Mouse (Mus musculus): Measurements from ENCODE around the gene Ldb3.

Gene Ldb3

DNA sequence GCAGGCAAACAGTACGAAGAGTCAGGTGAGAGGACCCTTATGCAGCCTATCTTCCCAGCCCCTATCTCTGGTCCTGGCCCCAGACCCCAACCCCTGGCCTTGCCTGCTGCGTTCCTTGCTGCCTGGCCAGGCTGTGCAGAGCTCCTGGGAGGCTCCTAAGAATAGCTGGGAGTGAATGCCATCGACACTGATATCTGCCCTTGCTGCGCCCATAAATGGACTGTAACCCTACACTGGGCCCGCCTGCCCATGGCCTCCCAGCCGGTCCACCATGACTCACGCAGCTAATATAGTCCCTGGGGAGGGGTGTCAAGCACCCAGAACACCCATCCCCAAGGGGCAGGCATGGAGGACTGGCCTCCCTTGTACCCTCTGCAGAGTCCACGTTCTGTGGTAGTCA, at the start of gene Ldb3:
Gene Ldb3 (minus strand): TSS at position 185 of the 400 bp plus-strand sequence.
- no peak for DNase-seq (ENCODE audit: low spot score in 2 of 2)

DNA sequence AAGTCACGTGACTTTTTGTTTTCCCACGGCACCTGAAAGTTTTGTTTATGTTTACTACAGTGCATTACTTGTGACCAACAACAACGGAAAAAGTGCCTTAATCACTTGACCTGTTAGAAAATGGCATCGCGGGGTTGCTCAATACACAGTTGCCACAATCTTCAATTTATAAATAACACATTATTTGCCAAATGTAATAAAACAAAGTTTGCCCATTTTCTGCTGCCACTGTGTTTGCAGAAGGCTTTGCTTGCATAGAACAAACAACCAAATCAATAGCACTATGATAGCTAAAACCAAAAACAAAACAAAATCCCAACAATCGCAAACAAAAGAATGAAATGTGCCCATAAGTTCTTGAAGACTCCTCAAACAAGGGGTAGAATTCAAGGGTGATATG, 47.2 kb upstream of the Ldb3 start:
- DNase-seq (ENCODE audit: low spot score in 2 of 2), result no peak

DNA sequence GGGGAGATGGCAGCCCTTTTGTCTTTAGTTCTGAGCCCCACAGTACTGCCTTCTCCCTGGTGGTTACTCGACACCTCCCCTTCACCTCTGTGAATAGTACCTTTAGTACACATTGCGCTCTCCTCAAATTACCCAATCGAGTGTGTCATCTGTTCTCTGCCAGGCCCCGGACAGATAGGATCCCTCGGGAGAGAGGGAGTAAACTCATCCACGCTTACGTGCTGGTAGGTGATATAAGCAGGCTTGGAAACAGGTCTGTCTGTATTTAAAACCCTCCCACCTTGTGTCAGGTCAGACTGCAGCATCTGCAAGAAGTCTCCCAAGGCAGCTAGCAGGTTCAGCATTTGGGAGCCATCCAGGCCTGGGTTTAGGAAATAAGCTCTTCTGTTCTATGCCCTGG, 46.7 kb upstream of the Ldb3 start:
- no peak for DNase-seq (ENCODE audit: low spot score in 2 of 2)

DNA sequence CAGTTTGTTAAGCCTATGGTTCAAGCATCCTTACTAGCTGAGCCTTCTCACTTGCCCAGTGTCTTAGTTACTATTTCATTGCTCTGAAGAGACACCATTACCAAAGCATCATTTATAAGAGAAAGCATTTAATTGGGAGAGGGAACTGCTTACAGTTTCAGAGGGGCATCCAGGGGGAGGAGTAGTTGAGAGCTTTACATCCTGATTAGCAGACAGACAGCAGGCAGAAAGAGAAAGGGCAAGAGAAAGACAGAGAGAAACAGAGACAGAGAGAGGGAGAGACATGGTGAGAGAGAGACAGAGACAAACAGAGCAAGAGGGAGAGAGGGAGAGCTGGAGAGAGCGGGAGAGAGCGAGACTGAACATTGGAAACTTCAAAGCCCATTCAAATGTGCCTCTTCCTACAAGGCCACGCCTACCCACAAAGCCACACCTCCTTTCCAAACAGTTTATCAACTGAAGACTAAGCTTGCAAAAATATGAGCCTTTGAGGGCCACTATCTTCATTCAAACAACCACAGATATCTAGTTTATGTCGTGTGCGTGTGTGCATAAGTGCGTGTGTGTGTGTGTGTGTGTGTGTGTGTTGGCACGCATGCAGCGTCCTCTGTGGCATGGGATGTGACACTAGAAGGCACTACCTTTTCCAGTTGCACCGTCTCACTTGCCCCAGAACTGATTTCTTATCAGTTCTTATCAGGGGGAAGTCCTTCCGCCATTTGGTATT, 44.4 kb upstream of the Ldb3 start:
- DNase-seq (ENCODE audit: low spot score in 2 of 2), result no peak

DNA sequence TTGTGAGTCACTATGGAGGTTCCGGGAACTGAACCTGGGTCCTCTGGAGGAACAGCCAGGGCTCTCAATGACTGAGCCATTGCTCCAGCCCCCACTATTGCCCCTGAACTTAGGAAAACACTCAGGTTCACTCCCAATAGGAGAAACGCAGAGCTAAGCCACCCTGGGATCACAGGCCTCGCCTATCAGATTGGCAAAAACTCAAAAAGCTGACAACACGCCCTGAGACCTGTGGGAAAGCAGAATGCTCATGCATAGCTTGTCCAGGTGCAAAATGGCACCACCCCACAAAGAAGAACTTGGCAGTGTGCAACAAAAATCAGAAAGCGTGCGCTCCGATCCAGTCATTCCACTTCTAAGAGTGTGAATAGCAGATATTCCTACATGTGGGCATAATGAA, 38.3 kb upstream of the Ldb3 start:
- DNase-seq (ENCODE audit: low spot score in 2 of 2), result no peak

DNA sequence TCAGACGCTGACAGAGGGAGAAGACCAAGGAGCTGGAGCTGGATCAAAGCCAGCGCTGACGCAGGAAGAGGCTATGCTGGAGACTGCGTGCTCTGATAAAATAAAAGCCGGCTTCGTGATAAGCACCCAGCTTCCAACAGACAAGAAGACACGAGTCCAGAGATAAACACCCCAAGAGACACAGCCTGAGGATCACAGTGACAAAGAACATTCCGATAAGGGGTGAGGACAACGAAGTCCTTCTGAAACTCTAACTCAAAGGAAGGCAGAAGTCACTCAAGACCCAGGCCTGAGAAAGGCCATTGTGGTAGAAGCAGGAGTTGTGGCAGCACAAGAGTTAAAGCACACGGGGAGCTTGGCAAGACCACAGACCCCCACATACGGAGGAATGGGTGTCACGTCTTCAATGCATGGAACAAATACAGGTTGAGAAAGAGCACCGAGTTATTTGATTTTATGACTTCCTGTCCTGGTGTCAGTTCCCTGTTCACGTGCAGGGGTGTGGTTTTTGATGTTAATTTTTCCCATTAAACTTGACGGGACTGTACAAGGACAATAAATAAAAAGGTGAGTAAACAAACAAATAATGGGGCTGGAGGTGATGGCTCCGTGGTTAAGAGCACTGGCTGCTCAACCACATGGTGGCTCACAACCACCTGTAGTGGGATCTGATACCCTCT, 35.2 kb upstream of the Ldb3 start:
- no peak for DNase-seq (ENCODE audit: low spot score in 2 of 2)

DNA sequence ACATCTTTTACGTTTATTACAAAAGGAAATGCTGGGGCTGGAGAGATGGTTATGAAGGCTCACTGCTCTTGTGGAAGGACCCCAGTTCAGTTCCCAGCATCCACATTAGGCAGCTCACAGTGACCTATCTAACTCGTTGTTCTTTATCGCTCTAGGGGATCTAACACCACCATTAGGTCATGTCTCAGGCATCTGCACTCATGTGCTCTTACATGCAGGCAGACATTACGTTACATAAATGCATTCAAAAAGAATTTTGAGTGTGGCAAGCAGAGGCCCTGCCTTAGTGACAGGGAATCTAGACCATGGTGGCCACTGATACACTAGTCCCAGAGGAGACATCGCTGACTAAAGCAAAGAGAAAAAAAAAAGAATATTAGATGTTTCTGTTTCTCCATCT, 34.6 kb upstream of the Ldb3 start:
- no peak for DNase-seq (ENCODE audit: low spot score in 2 of 2)

DNA sequence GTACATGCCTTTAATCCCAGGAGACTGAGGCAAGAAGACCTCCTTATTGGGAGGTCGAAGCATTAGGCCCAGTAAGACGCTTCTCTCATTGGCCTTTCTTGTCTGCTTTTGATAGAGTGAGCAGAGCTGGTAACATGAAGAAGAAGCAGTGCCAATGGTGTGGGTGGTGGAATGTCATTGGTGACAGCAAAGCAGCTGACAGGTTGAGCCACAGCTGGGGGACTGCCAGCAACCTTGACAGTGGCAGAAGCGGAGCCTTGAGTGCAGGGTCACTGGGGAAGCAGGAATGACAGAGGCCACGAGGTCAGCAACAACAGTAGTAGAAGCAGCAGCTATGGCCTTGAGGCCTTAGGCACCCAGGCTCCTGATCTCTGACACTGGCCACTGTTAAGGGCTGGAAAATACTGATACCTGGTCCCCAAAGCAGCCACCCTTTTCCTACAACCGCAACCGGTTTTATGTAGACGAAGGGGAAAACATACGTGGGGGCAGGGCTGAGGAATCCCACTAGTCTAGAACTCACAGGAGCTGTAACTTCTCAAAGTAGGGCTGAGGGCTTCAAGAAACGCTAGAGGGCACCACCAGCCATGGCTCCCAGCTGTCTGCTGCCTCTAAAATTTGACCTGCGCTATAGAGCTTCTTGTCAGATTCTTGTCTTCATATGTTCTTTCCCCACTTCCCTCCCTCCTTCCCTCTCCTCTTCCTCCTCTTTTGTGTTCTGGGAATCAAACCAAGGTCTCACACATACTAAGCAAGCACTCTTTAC, 32.3 kb upstream of the Ldb3 start:
- no peak for DNase-seq (ENCODE audit: low spot score in 2 of 2)

DNA sequence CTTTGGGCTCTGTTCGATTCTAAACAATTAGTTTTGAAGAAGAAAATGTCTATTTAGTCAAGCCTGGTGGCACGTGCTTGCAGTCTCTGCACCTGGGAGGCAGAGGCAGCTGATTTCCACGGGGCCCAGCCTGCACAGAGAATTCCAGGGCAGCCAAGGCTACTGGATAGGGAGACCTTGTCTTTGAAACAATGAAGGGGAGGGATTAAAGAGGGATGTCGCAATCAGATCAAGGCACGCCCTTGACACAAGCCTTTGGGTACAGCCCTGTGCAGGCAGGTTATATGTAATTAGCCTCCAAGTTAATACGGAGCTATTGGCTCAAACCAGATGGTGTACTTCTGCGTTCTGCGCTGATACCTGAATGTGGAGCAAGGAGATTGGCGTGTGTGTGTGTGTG, 30.3 kb upstream of the Ldb3 start:
- DNase-seq (ENCODE audit: low spot score in 2 of 2), result no peak

DNA sequence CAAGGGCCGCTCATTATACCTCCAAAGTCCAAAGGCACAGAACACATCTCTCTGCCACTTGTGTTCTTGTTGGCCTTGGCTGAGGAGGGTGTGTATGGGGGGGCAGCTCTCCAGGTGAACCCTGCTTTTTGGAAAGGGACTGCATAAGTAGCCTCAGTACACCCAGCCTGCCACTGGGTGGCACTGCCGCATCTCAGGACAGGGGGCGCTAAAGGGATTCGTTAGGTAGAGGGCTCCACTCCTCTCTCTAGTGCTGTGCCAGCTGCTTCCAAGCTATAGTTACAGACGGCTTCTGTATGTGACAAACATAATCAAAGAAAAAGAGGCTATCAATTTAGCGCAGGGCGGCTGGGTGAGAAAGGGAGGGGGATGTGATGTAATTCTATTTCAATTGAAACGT, 28.3 kb upstream of the Ldb3 start:
- DNase-seq (ENCODE audit: low spot score in 2 of 2), result peak; percentile 64 to 74

DNA sequence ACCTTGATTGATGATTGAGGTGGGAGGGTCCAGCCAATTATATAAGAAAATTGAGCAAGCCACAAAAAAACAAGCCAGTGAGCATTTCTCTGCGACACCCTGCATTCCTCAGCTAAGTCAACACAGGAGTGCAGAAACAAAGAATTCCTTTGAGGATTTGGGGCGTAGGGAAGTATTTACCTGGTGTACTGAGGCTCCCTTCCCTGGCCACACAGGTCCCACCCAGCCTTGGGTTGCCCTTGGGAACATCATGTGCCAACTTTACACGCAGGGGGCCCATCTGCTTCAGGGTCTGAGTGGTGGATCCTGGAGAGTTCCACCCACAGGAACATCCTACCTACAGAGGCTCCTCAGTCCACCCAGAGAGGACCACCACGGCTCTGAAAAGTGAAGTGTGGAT, 27.1 kb upstream of the Ldb3 start:
- no peak for DNase-seq (ENCODE audit: low spot score in 2 of 2)

DNA sequence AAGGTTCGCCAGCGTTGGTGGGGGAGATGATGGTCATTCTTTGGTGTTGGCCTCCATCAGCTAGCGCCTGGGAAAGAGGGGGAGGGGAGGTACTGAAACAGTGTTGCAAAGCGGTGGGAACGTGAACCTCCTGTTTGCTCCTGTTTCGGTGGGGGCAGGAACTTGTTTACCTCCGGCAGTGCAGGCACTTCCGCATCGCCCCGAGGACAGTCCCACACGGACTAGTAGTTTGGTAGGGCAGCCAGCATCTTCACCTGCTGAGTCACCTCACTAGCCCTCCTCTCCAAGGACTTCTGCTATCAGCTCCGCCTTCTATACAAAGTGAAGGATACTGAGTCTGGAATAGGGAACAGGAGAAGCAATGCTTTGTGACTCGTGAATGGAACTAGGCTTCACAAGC, 26.6 kb upstream of the Ldb3 start:
- DNase-seq (ENCODE audit: low spot score in 2 of 2), result peak; percentile 7 to 8

DNA sequence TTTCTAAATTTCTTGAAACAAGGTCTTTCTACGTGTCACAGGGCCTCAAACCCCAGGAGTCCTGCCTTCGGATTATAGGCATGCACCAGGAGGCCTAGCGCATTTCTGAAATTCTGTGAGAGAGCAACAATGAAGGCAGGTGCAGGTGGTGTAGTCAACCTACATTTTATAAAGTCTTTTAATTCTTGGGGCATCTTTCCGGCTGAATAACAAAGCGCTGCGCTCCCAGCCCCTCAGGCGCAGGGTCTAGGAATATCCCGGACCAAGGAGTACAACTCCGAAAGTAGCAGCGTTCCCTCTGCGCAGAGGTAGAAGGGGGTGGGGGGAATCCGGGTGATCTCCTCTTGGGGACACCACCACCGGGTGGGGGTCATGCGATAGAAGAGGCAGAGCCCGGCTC, 26.1 kb upstream of the Ldb3 start:
- no peak for DNase-seq (ENCODE audit: low spot score in 2 of 2)

DNA sequence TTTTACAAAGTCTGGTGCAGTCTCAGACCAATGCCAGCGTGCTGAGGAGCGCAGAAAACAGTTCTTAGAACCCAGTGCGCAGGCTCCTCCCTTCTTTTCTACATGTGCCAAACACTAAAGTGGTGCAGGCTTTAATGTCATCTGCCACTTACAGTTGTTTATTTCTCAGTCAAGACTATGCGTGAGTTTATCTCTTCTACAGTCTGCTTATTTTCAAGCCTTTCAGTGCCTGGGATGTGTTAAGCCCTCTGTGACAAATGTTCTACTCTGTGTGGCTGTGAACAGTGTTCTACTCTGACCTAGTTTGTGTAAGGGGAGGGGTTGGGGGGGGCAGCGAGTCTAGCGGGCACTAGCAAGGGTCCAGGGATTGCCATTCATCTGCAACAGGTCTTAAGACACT, 25.0 kb upstream of the Ldb3 start:
- no peak for DNase-seq (ENCODE audit: low spot score in 2 of 2)

DNA sequence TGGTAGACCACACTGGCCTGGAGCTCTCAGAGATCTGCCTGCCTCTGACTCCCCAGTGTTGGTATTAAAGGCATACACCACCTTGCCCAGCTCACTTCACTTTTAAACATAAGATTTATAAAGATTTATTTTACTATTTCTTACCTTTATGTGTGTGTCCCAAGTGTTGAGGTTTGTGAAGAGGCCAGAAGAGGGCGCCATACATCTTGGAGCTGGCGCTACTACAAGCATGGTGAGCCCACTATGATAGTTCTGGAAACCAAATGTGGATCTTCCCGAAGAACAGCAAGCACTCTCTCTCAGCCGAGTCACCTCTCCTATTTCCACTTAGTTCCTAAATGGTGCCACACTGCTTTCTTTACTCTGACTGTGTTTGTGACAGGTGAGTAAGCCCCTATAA, 23.7 kb upstream of the Ldb3 start:
- DNase-seq (ENCODE audit: low spot score in 2 of 2), result peak in 1 of 2 experiments; percentile 8

DNA sequence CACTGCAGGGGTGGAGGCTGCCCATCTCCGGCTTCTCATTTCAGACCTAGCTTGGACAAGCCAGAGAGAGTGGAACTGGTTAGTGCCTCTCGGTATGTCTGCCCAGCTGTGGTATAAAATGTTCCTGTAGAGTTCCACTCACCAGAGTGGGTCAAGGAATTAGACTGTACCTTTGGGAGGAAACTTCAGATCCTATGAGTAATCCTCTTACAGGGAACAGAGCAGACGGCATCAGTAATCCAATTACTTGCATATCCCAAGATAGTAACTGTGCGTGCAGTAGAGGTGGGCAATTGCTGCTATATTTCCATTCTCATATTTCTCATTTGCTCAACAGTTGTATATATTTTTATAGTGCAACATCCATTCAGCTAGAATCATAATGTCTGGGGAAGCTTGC, 23.1 kb upstream of the Ldb3 start:
- DNase-seq (ENCODE audit: low spot score in 2 of 2), result no peak

DNA sequence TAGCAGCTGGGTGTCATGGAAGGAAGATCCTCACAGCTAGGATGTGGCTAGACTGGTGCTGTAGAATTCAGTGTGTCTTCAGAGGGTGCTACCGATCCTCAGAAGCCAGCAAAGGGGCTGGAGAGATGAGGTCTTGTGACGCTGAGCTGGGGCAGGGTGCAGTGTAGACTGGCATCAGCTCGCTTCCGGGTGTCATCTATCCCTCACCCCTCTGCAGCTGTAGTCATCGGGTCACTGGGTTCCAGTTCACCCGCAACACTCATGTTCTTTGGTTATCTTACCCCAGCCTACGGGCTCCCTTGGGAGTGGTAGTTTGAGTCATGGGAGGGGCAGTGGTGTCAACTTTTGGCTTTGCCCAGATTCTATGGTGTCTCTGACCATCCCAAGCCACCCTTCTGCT, 13.4 kb upstream of the Ldb3 start:
- no peak for DNase-seq (ENCODE audit: low spot score in 2 of 2)

DNA sequence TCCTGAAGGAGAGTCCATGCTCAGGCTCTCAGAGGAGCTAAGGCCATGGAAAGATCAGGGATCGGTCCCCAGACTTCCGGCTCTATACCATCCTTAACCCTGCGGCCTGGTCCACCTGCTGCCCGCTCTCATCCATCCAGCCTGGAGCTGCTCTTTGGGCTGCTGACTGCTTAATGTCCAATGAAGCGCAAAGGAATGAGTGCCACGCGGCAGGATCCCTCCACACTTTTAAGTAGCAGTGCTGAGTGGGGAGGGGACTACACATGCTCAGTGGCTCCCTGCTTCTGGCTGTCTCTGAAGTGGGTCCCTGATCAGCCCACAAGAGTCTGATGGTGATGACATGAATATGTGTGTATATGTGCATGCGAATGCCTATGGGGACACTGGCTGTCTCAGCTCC, 11.5 kb upstream of the Ldb3 start, which contains the start of gene Opn4:
Gene Opn4 (minus strand): TSS at position 202 of the 400 bp plus-strand sequence.
- no peak for DNase-seq (ENCODE audit: low spot score in 2 of 2)

DNA sequence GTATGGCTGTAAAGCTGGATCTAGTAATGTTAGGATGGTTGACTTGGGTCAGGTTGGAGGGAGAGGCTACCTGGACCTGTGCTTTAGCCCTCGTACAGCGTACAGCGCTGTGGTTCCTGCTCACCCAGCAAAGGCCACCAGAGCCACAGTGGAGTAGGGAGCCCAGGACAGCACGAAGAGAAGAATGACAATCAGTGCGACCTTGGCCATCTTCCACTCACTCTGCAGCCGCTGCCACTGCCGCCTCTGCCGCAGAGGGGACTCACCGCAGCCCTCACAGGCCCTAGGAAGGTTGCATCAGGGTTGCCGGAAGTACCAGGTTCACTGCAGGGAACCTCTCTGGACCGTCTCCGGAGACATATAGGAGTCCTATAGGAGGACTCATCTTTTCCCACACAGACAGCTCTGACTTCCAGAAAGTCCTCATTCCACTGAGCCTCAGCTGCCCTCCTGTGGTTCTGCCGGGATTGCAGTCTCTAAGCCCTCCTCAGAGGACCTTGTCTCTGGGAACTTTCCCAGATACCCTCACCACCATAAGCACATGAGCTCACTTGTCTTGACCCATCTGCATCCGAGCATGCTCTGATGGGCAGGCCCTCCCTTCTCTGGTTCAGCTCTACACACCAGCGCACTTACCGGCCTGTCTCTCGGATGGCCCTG, 7.2 kb upstream of the Ldb3 start:
- DNase-seq (ENCODE audit: low spot score in 2 of 2), result no peak

DNA sequence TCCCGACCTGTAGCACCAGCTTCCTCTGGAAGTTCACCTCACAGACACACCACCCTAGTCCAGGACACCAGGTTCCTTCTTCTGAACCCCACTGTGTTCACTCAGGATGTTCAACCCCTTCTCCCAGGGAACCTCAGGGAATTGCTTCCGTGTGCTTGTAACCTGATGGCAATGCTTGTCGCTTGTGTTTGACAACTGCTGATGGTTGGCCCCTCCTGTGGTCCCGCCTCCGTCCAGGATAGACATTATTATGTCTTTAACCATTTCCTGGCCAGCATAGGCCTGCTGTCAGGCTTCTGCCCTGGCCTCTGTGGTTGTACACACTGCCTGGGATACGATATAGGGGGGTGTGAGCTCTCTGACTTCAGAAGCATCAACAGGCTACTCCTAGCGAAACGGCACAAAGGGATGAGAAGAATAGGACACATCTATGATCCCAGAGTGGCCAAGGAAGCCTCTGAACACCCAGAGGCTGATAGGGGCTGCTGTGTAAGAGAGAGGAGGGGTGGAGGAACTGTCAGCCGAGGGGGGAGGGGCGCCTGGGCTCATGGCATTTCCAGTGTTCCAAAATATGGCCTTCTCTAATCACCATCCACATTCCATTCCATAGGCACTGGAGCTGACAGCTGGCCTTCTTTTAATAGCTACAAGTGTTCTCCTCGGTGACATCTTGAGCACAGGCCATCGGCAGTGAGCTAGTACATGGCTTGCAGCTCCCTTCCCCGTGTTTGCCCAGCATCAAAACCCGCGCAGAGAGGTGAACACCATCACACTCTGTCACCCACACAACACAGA, 3.5 kb upstream of the Ldb3 start:
- DNase-seq (ENCODE audit: low spot score in 2 of 2), result no peak

Measured in natural killer cell, adult 2 months (primary cell).